Mouse (Mus musculus): ENCODE measurements at regions not wholly inside any gene's neighbourhood (a gene's known extent, or its start where the extent isn't known, plus 50 kb on each side); places are given as distances from the start of the nearest gene placed in this dataset.
"Not testable (repeated sequence)": the region's sequence is repeated elsewhere in the genome, so short reads cannot be mapped to it uniquely, and the experiment has no call there.

DNA sequence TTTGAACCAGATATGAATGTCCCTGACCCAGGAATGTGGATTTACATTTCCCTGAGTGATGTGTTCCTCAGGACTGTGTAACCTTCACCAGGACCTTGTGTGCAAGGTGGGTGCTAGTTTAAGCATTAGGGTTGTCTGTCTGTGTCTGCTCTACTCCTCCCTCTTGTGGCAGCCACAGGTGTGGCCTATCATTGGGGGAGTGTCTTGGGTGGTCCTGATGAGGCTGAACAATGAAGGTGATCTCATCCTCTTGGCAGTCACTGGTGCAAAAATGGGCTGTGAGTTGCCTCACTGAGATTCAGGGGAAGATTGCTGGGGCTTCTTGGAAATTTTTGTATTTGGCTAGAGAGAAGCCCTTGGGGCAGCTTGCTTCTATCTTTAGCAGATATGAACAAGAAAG lies 179.4 kb upstream of the Ube2e1 start:
- no peak for DNase-seq (ENCODE audit: low spot score in 2 of 2)

DNA sequence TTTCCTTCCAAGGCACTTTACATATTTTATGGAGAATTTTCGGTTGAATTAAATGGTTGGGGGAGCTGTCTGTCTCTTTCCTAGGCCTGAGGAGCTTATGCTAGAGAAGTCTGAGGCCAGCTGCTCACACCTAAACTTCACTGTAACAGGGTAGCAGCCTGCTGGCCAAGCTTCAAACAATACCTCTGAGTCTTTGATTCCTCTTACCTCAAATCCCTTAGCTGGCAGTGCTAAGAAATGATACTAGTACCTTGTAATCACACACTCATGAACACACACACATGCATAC lies 176.6 kb upstream of the Ube2e1 start:
- no peak for DNase-seq (ENCODE audit: low spot score in 2 of 2)

DNA sequence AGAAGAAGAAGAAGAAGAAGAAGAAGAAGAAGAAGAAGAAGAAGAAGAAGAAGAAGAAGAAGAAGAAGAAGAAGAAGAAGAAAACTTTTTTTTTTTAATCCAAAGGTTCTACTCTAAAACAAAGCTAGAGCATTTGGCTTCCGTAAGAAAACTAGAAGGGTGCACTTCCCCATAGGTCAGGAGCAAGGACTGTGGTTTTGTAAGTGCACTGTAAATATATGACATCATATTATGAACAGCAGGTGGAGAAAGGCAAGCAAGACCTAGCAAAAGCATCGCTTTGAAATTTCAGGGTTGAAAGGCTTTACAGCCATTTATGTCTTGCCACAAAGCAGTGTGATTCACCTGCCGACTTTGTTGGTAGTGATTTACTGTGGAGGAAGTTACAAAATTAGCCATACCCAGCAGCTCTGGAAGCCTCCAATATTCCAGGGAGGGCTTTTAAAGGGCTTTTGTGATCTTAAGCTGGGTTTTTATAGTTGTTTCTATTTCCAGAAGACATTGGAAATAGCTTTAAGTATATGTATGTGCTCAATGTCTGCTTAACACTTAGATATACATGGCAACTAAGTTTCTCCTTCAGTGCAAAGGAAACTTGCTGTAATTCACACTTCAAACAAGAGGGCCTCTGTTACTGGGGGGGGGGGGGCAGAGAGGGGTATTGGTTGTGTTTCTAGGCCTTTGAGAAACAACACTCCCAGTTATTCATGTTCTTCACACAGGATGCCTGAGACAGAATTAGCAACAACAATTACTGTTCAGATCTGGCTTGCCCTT lies 176.1 kb upstream of the Ube2e1 start:
- no peak for DNase-seq (ENCODE audit: low spot score in 2 of 2)

DNA sequence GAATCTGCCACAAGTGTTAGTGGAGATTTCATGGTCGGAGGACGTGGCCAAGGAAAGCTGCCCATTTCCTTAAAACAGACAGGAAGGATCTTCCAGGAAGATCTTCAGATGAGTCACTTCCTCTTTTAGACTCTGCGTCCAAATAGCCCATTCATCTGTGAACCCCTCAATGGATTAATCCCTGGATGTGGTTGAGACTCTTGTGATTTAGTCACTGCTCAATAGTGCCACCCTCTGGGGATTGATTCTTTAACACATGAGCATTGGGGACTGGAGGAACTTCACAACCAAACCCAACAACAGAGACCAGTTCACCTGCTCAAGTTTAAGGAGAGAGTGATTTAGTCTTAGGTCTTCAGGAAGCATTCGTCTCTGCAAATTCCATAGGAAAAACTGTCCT lies 174.5 kb upstream of the Ube2e1 start:
- DNase-seq (ENCODE audit: low spot score in 2 of 2), result no peak

DNA sequence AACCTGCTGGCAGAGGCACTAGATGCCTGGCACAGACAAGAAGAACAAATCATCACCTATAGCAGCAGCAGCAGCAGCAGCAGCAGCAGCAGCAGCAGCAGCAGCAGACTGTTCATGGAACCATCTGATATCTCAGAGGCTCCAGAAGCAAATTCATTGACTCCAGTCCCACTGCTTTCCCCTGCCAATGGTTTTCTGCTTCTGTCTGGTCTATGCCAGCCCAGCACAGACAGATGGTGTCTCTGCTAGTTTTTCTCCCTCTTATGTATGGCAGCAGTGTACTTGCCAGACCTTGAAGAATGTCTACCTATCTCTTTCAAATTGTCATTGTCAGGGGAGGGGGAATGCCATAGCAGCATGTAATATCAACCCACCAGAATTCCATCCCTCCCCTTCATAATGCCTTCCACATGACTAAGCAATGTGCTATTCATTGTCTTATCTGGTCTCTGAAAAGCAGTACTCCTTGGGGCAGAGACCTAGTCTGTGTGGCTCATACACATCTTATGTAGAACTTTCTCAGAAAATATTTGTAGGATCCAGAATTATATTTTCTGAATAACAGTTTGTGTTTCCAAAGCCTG lies 168.7 kb upstream of the Ube2e1 start:
- DNase-seq (ENCODE audit: low spot score in 2 of 2), result peak in 1 of 2 experiments; percentile 37

DNA sequence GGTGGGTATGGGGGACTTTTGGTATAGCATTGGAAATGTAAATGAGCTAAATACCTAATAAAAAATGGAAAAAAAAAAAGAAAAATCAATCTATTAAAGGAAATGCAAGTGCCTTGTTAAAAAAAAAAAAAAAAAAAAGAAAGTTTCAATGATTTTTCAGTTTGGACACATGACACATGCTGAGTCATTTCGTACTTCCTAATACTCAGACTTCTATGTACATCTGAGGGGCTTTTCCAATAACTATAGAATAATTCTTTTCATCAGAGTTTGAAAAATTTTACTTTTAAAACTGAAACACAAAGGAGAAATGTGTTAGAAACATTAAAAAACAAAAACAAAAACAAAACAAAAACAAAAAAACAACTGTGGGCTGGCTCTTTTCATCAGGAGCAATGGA lies 162.4 kb upstream of the Ube2e1 start:
- DNase-seq (ENCODE audit: low spot score in 2 of 2), result no peak

DNA sequence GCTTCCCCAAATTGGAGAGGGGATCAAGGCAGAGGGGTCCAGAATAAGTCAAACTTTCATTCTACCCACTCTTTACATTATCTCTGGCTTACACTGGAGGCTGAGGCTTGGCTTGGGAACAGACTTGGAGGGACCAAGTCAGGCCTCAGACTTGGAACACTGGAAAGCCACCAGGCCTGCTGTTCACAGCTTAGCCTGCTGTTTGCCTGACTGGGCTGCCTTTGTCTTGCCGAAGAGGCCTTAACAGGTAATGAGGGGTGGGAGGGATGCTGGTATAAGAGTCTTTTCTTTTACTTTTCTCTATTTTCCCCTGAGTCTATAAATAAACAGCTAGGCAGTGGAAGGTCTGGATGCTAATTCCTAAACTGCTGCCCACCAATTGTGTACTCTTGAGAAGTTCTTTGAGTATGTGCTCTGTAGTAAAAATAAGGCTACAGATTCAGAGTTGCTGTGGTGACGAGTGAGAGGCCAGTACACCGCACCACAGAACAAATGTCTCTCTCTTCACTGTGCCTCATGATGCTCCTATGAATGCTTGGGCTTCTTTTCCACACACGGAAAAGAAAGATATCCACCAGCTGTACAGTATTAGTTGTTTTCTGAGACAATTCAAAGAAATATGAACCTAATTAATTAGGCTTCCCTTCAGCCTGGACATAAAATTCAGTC lies 154.6 kb upstream of the Ube2e1 start:
- DNase-seq (ENCODE audit: low spot score in 2 of 2), result no peak

DNA sequence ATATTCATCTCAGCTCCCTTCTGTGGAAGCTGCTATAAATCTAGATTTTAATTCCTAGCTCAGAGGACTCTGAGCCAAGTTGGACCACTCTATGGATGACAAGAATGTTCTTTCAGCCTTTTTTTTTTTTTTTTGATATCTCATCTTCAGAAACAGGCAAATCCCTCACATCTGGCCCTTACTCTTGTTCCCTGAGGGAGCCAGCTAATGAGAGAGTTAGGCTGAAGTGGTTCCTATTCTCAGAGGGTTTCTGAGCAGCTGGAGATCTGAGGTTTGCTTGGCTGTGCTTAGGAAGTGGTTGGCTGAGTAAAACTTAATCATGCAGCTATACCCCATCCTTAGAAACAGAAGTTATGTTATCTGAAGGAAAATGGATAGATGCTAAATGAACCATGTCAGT lies 153.9 kb upstream of the Ube2e1 start:
- no peak for DNase-seq (ENCODE audit: low spot score in 2 of 2)

DNA sequence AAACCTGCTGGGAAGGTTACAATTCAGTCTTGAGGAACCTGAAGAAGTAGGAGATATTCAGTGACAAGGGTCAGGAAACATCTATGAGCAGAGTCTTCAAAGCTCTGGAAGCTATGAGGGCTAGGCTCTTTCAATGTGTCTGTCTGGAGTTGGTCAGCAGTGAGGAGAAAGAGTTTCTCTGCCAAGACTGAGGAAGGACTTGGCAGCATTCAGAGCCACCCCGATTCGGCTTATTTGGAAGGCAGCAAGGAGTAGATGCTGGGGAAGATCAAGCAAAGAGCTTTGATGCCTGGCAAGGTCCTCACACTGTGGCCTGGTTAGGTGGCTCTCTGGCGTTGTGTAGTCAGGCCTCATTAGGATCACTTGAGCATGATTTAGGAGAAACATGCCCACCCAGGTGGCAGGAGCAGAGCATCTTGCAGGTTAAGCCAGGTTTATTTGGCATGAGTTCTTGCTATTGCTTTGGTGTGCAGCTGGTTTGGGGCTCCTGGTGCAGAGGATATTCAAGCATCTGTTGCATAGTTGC lies 145.2 kb upstream of the Ube2e1 start:
- no peak for DNase-seq (ENCODE audit: low spot score in 2 of 2)

DNA sequence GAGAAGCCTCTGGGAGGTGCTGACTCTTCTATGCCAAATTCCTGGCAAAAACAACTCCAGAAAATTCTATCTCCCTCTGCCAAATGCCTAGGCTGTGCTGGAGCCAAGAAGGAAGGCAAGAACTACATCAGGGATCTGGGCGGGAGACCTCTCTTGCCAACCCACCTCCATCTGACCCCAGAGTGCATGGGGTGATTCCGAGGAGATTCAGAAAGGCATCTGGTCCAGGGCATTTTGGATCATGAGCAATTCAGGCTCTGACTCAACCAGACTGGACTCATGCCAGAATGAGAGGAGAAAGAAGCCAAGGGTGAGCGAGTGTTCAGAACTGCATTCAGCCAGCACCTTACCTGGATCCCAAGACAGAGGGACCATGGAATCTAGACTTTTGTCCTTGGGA lies 137.0 kb upstream of the Ube2e1 start:
- no peak for DNase-seq (ENCODE audit: low spot score in 2 of 2)

DNA sequence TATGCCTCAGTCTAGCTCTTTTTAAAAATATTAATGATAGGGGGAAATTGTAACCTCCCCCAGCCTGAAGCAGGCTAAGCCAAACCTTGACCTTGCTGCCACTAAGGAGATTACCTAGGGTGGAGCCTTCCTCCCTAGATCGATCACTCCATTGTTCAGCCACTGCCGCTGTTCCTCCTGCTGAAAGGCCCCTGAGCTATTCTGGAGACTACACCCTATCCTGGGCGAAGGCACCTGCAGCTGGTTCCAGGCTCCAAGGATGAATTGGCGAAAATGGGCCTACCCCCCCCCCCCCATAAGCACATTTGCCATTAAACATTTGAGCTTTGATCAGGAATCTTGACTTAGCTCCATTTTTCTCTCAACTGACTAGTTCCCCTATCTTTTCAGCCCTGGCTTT lies 135.2 kb upstream of the Ube2e1 start:
- DNase-seq (ENCODE audit: low spot score in 2 of 2), result not testable (repeated sequence)

DNA sequence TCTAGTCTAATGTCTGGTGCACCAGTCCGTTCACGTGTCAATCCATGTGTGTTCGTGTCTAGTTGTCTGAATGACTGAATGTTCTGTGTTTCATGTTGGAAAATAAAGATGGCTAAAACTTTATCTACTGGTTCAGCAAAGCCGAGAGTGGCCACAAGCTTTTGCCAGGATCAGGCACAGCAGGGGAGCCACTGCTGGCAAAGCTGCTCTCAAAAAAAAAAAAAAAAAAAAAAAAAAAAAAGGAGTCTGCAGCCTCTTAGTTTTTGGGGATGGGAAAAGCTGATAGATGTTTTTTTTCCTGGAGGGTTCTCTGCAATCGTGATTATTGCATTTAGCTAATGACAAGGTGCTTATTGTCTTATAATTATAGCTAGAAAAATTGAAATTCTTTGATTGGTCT lies 132.5 kb upstream of the Ube2e1 start:
- not testable (repeated sequence) for DNase-seq (ENCODE audit: low spot score in 2 of 2)

DNA sequence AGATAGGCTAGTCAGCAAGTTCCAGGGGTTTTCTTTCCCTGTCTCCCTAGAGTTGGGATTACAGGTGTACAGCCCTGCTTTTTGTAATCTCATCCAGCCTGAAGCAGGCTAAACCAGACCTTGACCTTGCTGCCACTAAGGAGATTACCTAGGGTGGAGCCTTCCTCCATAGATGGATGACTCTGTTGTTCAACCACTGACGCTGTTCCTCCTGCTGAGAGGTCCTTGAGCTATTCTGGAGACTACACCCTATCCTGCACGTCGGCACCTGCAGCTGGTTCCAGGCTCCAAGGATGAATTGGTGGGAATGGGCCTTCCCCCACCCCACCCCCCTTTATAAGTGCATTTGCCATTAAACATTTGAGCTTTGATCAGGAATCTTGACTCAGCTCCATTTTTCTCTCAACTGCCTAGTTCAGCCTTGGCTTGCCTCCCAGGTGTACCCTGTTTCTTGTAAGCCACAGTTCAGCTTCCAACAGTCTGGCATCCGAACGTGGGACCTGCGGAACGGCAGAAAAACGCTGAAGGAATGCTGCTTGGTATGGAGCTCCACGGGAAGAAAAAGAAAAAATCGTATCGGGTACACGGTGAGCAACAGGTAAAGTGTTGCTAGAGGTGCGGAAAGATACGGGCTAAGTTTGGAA lies 131.7 kb upstream of the Ube2e1 start:
- DNase-seq (ENCODE audit: low spot score in 2 of 2), result no peak

DNA sequence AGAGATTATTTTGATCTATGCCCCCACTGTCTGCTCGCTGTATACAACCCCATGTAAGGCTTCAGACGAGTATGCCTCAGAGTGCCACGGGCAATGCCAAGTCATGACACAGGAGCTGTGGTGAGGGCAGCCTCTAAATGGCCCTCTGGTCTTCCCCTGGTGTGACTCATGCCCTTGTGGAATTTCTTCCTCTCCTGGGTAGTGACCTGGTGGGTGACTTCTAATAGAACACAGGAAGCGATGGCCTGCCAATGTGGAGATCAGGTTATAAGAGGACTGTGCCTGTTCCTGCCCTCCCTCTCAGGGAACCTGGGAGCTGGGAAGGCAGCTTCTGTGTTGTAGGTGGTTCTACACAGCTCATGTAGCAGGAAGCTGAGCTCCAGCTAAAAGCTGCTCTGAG lies 130.7 kb upstream of the Ube2e1 start:
- DNase-seq (ENCODE audit: low spot score in 2 of 2), result no peak

DNA sequence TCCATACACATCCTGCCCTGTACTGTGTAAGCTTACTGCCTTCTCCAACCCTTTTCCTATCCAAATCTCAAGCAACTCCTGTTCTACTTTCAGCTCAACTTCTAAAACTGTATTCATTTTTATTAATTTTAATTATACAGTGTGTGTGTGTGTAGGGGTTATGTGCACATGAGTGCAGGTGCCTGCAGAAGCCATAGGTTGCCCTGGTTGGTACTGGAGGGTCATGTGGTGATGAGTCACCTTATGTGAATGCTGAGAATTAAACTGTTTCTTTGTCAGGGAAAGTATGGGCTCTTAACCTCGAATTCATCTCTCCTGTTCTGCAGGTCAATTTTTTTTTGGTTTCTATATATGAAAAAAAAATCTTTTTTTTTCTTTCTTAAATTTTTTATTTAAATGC lies 117.0 kb upstream of the Ube2e1 start:
- DNase-seq (ENCODE audit: low spot score in 2 of 2), result no peak

DNA sequence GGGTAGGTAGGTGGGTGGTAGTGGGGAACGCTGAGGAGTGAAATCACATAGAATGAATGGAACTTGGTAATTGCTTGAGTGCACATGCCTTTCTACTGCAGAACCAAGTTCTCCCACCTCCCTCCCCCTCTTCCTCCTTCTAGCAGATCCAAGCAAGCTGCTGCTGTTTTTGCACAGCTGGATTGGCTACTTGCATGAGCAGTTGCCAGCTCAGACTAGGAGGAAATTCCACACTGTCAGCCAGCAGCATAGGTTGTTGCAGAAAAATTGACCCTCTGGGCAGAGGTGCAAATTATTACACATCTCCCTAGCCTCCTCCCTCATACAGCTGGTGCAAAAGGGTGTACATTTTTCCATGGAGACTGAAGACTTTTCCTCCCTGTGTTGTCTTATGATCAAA lies 112.8 kb upstream of the Ube2e1 start:
- no peak for DNase-seq (ENCODE audit: low spot score in 2 of 2)

DNA sequence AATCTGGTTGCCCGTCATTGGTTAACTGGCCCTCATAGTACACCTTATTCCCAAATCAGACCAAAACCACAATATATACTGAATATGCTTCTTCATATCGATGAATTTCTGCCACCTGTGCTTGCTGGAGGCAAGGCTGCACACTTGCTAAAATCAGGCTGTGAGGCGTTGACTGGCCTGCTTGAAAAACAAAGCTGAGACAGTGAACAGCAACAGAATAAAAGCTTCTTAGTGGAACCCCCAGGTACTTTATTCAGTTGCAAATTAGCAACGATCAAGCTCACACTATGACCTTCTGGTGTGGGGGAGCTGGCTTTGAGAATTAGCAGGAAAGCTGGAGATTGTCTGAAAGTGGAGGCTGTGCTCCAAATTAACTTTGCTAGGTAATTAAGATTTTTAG lies 97.3 kb upstream of the Ube2e1 start:
- DNase-seq (ENCODE audit: low spot score in 2 of 2), result not testable (repeated sequence)

DNA sequence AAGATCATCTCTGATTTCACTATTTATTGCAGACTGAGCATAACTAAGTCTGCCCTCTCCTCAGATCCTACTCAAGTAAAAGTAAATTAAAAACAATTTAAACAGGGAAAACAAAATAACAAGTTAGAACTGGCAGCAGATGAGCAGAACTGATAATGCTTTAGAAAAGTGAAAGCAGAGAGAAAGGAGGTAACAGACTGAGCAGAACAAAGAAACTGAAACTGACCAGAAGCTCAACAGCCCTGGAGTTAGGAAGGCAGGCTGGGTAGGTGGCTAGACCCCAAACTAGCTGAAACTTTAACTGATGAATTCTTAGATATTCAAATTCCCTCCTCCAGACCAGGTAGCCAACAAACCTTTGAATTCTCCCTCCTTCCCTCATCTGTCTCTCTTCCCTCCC lies 94.2 kb upstream of the Ube2e1 start:
- no peak for DNase-seq (ENCODE audit: low spot score in 2 of 2)

DNA sequence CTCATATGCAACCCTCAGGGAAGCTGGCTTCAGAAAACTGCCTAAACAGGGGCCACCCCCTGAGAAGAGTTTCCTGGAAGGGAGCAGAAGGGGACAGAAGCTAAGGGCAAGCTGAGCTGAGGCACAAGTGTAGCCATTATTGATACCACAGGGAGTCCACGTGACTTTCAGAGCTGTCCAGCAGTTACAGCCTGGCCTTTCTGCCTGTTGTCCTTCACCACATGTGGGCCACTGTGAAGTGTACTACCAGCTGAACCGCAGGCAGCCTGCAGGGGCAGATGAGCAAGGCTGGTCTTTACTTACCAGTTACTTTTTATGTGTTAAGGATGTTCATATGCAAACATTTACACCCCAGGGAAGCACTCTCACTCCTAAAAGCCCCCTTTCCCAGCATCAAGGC lies 85.2 kb upstream of the Ube2e1 start:
- DNase-seq (ENCODE audit: low spot score in 2 of 2), result no peak

DNA sequence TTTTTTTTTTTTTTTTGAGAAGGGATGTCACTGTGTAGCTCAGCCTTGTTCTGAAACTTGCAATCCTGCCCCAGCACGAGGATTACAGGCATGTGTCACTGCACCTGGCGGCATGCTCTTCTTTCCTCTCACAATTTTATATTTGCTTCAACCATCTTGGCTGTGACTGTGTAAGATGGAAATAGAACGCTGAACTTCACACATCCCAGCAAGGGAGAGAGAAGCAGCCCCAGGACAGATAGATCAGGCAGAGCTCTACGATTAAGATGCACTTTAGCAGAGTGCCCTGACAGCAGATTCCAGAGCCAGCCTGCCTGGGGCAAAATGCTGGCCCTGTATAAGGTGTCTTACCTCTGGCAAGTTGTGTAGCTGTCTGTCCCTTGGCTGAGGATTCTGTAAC lies 84.7 kb upstream of the Ube2e1 start:
- DNase-seq (ENCODE audit: low spot score in 2 of 2), result peak; percentile 3 to 40

DNA sequence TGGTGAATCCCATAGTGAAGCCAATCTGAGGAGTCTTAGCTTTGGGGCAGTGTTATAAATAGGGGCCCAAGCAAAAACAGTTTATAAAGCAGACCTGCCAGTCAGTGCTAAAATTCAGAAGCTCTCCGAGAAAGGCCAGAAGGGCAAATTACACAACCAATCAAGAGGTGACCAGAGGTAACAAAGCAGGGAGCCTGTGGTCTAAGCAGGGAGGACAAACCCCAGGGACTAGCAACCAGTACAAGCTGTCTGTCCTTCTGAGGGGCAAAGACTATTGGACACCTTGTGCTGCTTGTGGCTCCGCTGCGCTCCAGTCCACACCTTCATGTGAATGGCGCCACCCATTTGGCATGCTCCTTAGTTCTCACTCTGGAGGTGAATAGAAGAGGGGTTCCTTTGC lies 67.3 kb upstream of the Ube2e1 start:
- DNase-seq (ENCODE audit: low spot score in 2 of 2), result no peak

DNA sequence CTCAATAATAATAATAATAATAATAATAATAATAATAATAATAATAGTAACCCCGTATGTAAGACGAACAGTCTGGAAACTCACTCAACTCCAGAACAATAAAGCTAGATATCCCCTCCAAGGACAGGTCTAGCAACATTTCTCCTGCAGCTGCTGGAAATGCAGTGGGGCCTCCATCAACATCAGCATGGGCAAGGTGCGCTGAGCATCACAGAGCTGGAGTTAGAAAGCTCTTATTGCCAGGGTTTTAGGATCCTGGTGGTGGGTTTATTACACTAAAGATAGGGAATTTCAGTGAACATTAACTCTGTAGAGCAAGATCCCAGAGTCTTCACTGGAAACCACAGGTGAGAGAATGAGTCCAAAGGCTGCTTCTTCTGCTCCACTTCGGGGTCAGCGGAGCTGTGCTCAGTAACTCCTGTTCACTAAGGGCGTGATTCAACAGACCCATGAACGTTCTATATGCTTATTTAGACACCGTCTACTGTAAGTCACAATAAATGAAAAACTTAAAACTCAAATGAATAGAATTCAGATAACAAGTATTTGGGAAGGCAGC lies 64.6 kb upstream of the Ube2e1 start:
- no peak for DNase-seq (ENCODE audit: low spot score in 2 of 2)
